17 mouse cellular contexts compared by ENCODE assay signal in genomic region chr13:103027456-103028078, GRCm38 (mm10).
DNase-seq lines count a peak whose midpoint lies in the region; ATAC-seq lines count a peak whose summit lies in the region.
"Had no signal": no experiment of that assay in that cellular context is flagged by ENCODE, and none has a peak within 500 bp of the region (broad histone marks: within the 10 kb centered on the region; RNA-seq: fewer than 3 reads in every experiment).

No protein-coding gene starts in this region.

- WGBS in forebrain, embryonic 12.5 days = 78% methylated on average over 17 of the region's 17 CpGs
- 82% methylated on average over 17 of the region's 17 CpGs for WGBS in forebrain, embryonic 16.5 days
- WGBS in midbrain, embryonic 13.5 days = 68% methylated on average over 17 of the region's 17 CpGs
- 62% methylated on average over 17 of the region's 17 CpGs for WGBS in midbrain, embryonic 14.5 days
- 58% methylated on average over 17 of the region's 17 CpGs for WGBS in hindbrain, embryonic 16.5 days
- 39% methylated on average over 17 of the region's 17 CpGs for WGBS in neural tube, embryonic 13.5 days

- no peaks in the 10 kb centered on the region for H3K27me3 ChIP-seq in forebrain, embryonic 12.5 days
- H3K27me3 ChIP-seq in forebrain, embryonic 16.5 days (replicated peaks; ENCODE audit: control insufficient read depth, insufficient read depth, low read length) = no peaks in the 10 kb centered on the region
- H3K27me3 ChIP-seq in midbrain, embryonic 13.5 days = peaks cover 3% of the 10 kb centered on the region; the same call in 1 of the 2 replicates
- H3K27me3 ChIP-seq in midbrain, embryonic 14.5 days (ENCODE audit: control insufficient read depth, insufficient read depth, low read length) = no peaks in the 10 kb centered on the region
- no peaks in the 10 kb centered on the region for H3K27me3 ChIP-seq in hindbrain, embryonic 16.5 days (replicated peaks; ENCODE audit: control insufficient read depth, insufficient read depth, low read length)
- no peaks in the 10 kb centered on the region for H3K27me3 ChIP-seq in neural tube, embryonic 13.5 days
- H3K27me3 ChIP-seq: embryonic facial prominence, embryonic 15.5 days had no signal

- H3K27ac ChIP-seq in forebrain, embryonic 12.5 days = no peak overlapping the region
- no peak overlapping the region for H3K27ac ChIP-seq in forebrain, embryonic 16.5 days (ENCODE audit: low read length)
- peak overlapping the region; percentile 36; the same call in 1 of the 2 replicates for H3K27ac ChIP-seq in midbrain, embryonic 13.5 days
- no peak overlapping the region for H3K27ac ChIP-seq in midbrain, embryonic 14.5 days (replicated peaks; ENCODE audit: low read depth, low read length)
- no peak overlapping the region for H3K27ac ChIP-seq in hindbrain, embryonic 16.5 days (ENCODE audit: low read depth, low read length)
- H3K27ac ChIP-seq in neural tube, embryonic 13.5 days (replicated peaks) = no peak overlapping the region; the same call in 1 of the 2 replicates
- H3K27ac ChIP-seq: embryonic facial prominence, embryonic 15.5 days had no signal

- no peak overlapping the region for H3K4me3 ChIP-seq in forebrain, embryonic 12.5 days (replicated peaks)
- H3K4me3 ChIP-seq in forebrain, embryonic 16.5 days (replicated peaks; ENCODE audit: low read length) = no peak overlapping the region
- no peak overlapping the region for H3K4me3 ChIP-seq in midbrain, embryonic 13.5 days (replicated peaks)
- H3K4me3 ChIP-seq in midbrain, embryonic 14.5 days (replicated peaks; ENCODE audit: low read depth, low read length) = no peak overlapping the region
- H3K4me3 ChIP-seq in hindbrain, embryonic 16.5 days (ENCODE audit: low read length) = no peak overlapping the region
- no peak overlapping the region for H3K4me3 ChIP-seq in neural tube, embryonic 13.5 days
- H3K4me3 ChIP-seq: embryonic facial prominence, embryonic 15.5 days had no signal

- H3K4me2 ChIP-seq in forebrain, embryonic 12.5 days = no peak overlapping the region
- no peak overlapping the region for H3K4me2 ChIP-seq in forebrain, embryonic 16.5 days (ENCODE audit: low read length)
- no peak overlapping the region for H3K4me2 ChIP-seq in midbrain, embryonic 13.5 days (replicated peaks)
- H3K4me2 ChIP-seq in midbrain, embryonic 14.5 days (ENCODE audit: low read length) = no peak overlapping the region
- no peak overlapping the region for H3K4me2 ChIP-seq in hindbrain, embryonic 16.5 days (ENCODE audit: low read length)
- H3K4me2 ChIP-seq in neural tube, embryonic 13.5 days = no peak overlapping the region
- H3K4me2 ChIP-seq: embryonic facial prominence, embryonic 15.5 days; liver, embryonic 11.5 days had no signal

- no peaks in the 10 kb centered on the region for H3K9me3 ChIP-seq in forebrain, embryonic 12.5 days
- no peaks in the 10 kb centered on the region for H3K9me3 ChIP-seq in forebrain, embryonic 16.5 days (ENCODE audit: control insufficient read depth, low read length)
- no peaks in the 10 kb centered on the region for H3K9me3 ChIP-seq in midbrain, embryonic 13.5 days
- no peaks in the 10 kb centered on the region for H3K9me3 ChIP-seq in midbrain, embryonic 14.5 days (ENCODE audit: control insufficient read depth, low read length)
- H3K9me3 ChIP-seq in hindbrain, embryonic 16.5 days (ENCODE audit: control insufficient read depth, low read length) = no peaks in the 10 kb centered on the region
- no peaks in the 10 kb centered on the region for H3K9me3 ChIP-seq in neural tube, embryonic 13.5 days
- H3K9me3 ChIP-seq: embryonic facial prominence, embryonic 15.5 days had no signal

- no peak overlapping the region for H3K9ac ChIP-seq in forebrain, embryonic 12.5 days
- H3K9ac ChIP-seq in forebrain, embryonic 16.5 days (replicated peaks; ENCODE audit: low read depth, low read length) = no peak overlapping the region
- H3K9ac ChIP-seq in midbrain, embryonic 13.5 days (replicated peaks) = no peak overlapping the region
- H3K9ac ChIP-seq in midbrain, embryonic 14.5 days (replicated peaks; ENCODE audit: low read length) = no peak overlapping the region
- no peak overlapping the region for H3K9ac ChIP-seq in hindbrain, embryonic 16.5 days (ENCODE audit: low read depth, low read length)
- no peak overlapping the region for H3K9ac ChIP-seq in neural tube, embryonic 13.5 days
- H3K9ac ChIP-seq: embryonic facial prominence, embryonic 15.5 days; forebrain, postnatal 0 days had no signal

- H3K4me1 ChIP-seq in forebrain, embryonic 12.5 days = peaks cover 3% of the 10 kb centered on the region
- 0 out of 2 replicates have a peak, but pooled peaks cover 3% of the 10 kb centered on the region for H3K4me1 ChIP-seq in forebrain, embryonic 16.5 days (replicated peaks; ENCODE audit: control insufficient read depth, insufficient read depth, low read length)
- H3K4me1 ChIP-seq in midbrain, embryonic 13.5 days (replicated peaks) = peaks cover 8% of the 10 kb centered on the region
- 0 out of 2 replicates have a peak, but pooled peaks cover 7% of the 10 kb centered on the region for H3K4me1 ChIP-seq in midbrain, embryonic 14.5 days (ENCODE audit: control insufficient read depth, insufficient read depth, low read length)
- peaks cover 6% of the 10 kb centered on the region for H3K4me1 ChIP-seq in hindbrain, embryonic 16.5 days (ENCODE audit: control insufficient read depth, insufficient read depth, low read depth, low read length)
- H3K4me1 ChIP-seq in neural tube, embryonic 13.5 days (replicated peaks) = peaks cover 10% of the 10 kb centered on the region

- no peaks in the 10 kb centered on the region for H3K36me3 ChIP-seq in forebrain, embryonic 12.5 days (replicated peaks)
- no peaks in the 10 kb centered on the region for H3K36me3 ChIP-seq in forebrain, embryonic 16.5 days (ENCODE audit: control insufficient read depth, insufficient read depth)
- H3K36me3 ChIP-seq in midbrain, embryonic 13.5 days = no peaks in the 10 kb centered on the region
- H3K36me3 ChIP-seq in midbrain, embryonic 14.5 days (ENCODE audit: control insufficient read depth, insufficient read depth, low read length) = no peaks in the 10 kb centered on the region
- H3K36me3 ChIP-seq in hindbrain, embryonic 16.5 days (ENCODE audit: control insufficient read depth, insufficient read depth, low read length) = no peaks in the 10 kb centered on the region
- H3K36me3 ChIP-seq in neural tube, embryonic 13.5 days = no peaks in the 10 kb centered on the region
- H3K36me3 ChIP-seq: embryonic facial prominence, embryonic 15.5 days had no signal

- peak; percentile 44; the same call in 1 of the 2 replicates for ATAC-seq in forebrain, embryonic 12.5 days (ENCODE audit: low FRiP score)
- no peak for ATAC-seq in forebrain, embryonic 16.5 days
- peak; percentile 34; the same call in 1 of the 2 replicates for ATAC-seq in midbrain, embryonic 13.5 days
- ATAC-seq in midbrain, embryonic 14.5 days (ENCODE audit: low FRiP score, low TSS enrichment) = no peak
- ATAC-seq in hindbrain, embryonic 16.5 days = 0 out of 2 replicates have a peak, but pooled peaks have one; percentile 27
- 0 out of 2 replicates have a peak, but pooled peaks have one; percentile 27 for ATAC-seq in neural tube, embryonic 13.5 days (ENCODE audit: low read depth)
- ATAC-seq: forebrain, postnatal 0 days had no signal

- no peak for DNase-seq in midbrain, embryonic 14.5 days
- DNase-seq in left cerebral cortex, postnatal 10 days (ENCODE audit: extremely low spot score in 1 of 2, low spot score in 2 of 2) = no peak
- DNase-seq in thymus, postnatal 36 days = no peak
- DNase-seq: adrenal gland, postnatal 14 days; cerebellum, adult 11 months; forebrain, postnatal 0 days; gastrocnemius, postnatal 36 days; heart, postnatal 36 days; layer of hippocampus, adult 9-11 months; lung, postnatal 10 days had no signal

- intact Hi-C loops in left cerebral cortex, postnatal 10 days (cut with DNase I) = no loop called here

Comparison
In these comparisons a context has a peak if more than half of its experiments do, and no peak if none do; other contexts are left out.
1. ATAC-seq: peak in forebrain, embryonic 12.5 days (single experiment), midbrain, embryonic 13.5 days (single experiment), hindbrain, embryonic 16.5 days (single experiment) and neural tube, embryonic 13.5 days (single experiment); none in forebrain, embryonic 16.5 days (single experiment) and midbrain, embryonic 14.5 days (single experiment).